Mouse (Mus musculus) liver, postnatal 0 days (tissue): ENCODE measurements around the gene Nagpa.

ENCODE experiments used
- CTCF ChIP-seq: sonication (generic); IDR thresholded peaks from 2 replicates; pipeline ENCODE4 v1.5.1; 2016; ENCODE audit warnings: antibody characterized with exemption, low read depth
- EP300 ChIP-seq: IDR thresholded peaks from 2 replicates; pipeline ENCODE4 v1.6.1; 2016; ENCODE audit warnings: antibody characterized with exemption, low read depth, mild to moderate bottlenecking

- TF ChIP-seq CTCF: no peak
- no peak for TF ChIP-seq EP300
Observed at GRCm38 (mm10) chr16:5221403-5221802, 17.6 kb upstream of the Nagpa start.
